Mouse (Mus musculus): ENCODE results near the gene Ptgr2. TPM values are rescaled to one million over a fixed set of nuclear protein-coding genes. Genes with fewer than 3 reads are reported as not detected.

The Ptgr2 gene
- total RNA-seq, 1 experiment from 2014 or later: 50.7 TPM

Other genes with a start within 250 kb of the Ptgr2 start
- not detected in 3 replicates for gene Acot4, start 246.9 kb upstream of the Ptgr2 start, total RNA-seq (2017)
- not detected in 3 replicates for gene Gm49366, start 246.3 kb upstream of the Ptgr2 start, total RNA-seq (2017)
- not detected in 3 replicates for gene Acot3, start 233.1 kb upstream of the Ptgr2 start, total RNA-seq (2017)
- gene Acot5, start 215.9 kb upstream of the Ptgr2 start, total RNA-seq (2017): not detected in 3 replicates
- gene Acot6, start 184.6 kb upstream of the Ptgr2 start, total RNA-seq (2017): 0.10 TPM in 1 of 3 replicates, not detected in the others
- gene Dnal1, start 170.9 kb upstream of the Ptgr2 start, total RNA-seq (2017): 0.19 to 0.32 TPM in 2 of 3 replicates, not detected in the other
- 0.78 to 3.5 TPM in 2 of 3 replicates, not detected in the other for gene Pnma1, start 136.7 kb upstream of the Ptgr2 start, total RNA-seq (2017)
- 21.6 to 42.4 TPM (median 28.2 TPM) in 3 replicates for gene Elmsan1, start 66.4 kb upstream of the Ptgr2 start, total RNA-seq (2017)
- 37.1 to 48.0 TPM (median 46.0 TPM) in 3 replicates for gene Zfp410, start 31.6 kb downstream of the Ptgr2 start, total RNA-seq (2017)
- gene Coq6, start 76.4 kb downstream of the Ptgr2 start, total RNA-seq (2017): 5.7 to 9.8 TPM (median 8.6 TPM) in 3 replicates
- 0.29 to 0.32 TPM in 2 of 3 replicates, not detected in the other for gene Fam161b, start 76.6 kb downstream of the Ptgr2 start, total RNA-seq (2017)
- gene Entpd5, start 123.8 kb downstream of the Ptgr2 start, total RNA-seq (2017): 7.0 to 10.6 TPM (median 8.4 TPM) in 3 replicates
- gene Bbof1, start 123.8 kb downstream of the Ptgr2 start, total RNA-seq (2017): 0.75 to 0.87 TPM in 2 of 3 replicates, not detected in the other
- gene Rnf113a2, start 132.0 kb downstream of the Ptgr2 start, total RNA-seq (2017): 66.2 to 82.0 TPM (median 67.1 TPM) in 3 replicates
- 3.8 to 6.3 TPM (median 4.5 TPM) in 3 replicates for gene Aldh6a1, start 165.8 kb downstream of the Ptgr2 start, total RNA-seq (2017)
- gene Lin52, start 166.2 kb downstream of the Ptgr2 start, total RNA-seq (2017): 21.2 to 23.0 TPM (median 21.7 TPM) in 3 replicates